Mouse (Mus musculus): ENCODE data around the gene Chka. TPM values are rescaled to one million over a fixed set of nuclear protein-coding genes. Genes with fewer than 3 reads are reported as not detected.

Chka gene
- total and polyA plus RNA-seq, 3 experiments: 7.6 to 13.0 (median 10.1) TPM

GRCm38 (mm10) chr19:3832851-3833353, 18.7 kb upstream of the Chka start:
- no peaks in the 10 kb centered on the region for H3K9me3 ChIP-seq (replicated peaks; ENCODE audit: low read length)
- TF ChIP-seq MAFK (IDR thresholded peaks at IDR 0.05; ENCODE audit: insufficient replicate concordance, low read length) (no peak), USF2 (conservative IDR thresholded peaks at IDR 0.05; ENCODE audit: low read depth, low read length) (no peak), NRF1 (IDR thresholded peaks at IDR 0.05; ENCODE audit: low read depth, low read length) (no peak), EP300 (IDR thresholded peaks at IDR 0.05; ENCODE audit: low read length) (no peak), CTCF (conservative IDR thresholded peaks at IDR 0.05 in 1 of 2, IDR thresholded peaks at IDR 0.05 in 1 of 2; ENCODE audit: low read depth in 2 of 2, low read length in 2 of 2) (no peak), TCF12 (IDR thresholded peaks at IDR 0.05; ENCODE audit: low read depth, low read length) (no peak), HCFC1 (IDR thresholded peaks at IDR 0.05; ENCODE audit: low read depth, low read length) (no peak), GABPA (IDR thresholded peaks at IDR 0.05; ENCODE audit: insufficient replicate concordance, low read depth, low read length) (no peak), ZNF384 (IDR thresholded peaks at IDR 0.05; ENCODE audit: low read depth, low read length) (no peak), MAZ (IDR thresholded peaks at IDR 0.05; ENCODE audit: low read depth, low read length) (no peak), JUN (IDR thresholded peaks at IDR 0.05; ENCODE audit: insufficient read depth, low read depth, low read length) (no peak), BHLHE40 (IDR thresholded peaks at IDR 0.05; ENCODE audit: low read depth, low read length) (no peak), ZMIZ1 (IDR thresholded peaks at IDR 0.05; ENCODE audit: low read depth, low read length) (no peak), CHD1 (IDR thresholded peaks at IDR 0.05; ENCODE audit: low read depth, low read length) (no peak), ZKSCAN1 (IDR thresholded peaks at IDR 0.05; ENCODE audit: borderline replicate concordance, low read depth, low read length) (no peak), MYC (IDR thresholded peaks at IDR 0.05; ENCODE audit: low read depth, low read length) (no peak), POLR2A (IDR thresholded peaks at IDR 0.05; ENCODE audit: low read depth, low read length) (no peak), MAX (IDR thresholded peaks at IDR 0.05; ENCODE audit: low read length) (no peak), RCOR1 (conservative IDR thresholded peaks at IDR 0.05; ENCODE audit: low read depth, low read length) (no peak)
- H3K27me3 ChIP-seq (replicated peaks): peaks cover 2% of the 10 kb centered on the region
- no peak for DNase-seq (ENCODE audit: extremely low read depth)
- H3K36me3 ChIP-seq (replicated peaks in 1 of 2; ENCODE audit: control insufficient read depth in 1 of 2, insufficient read depth in 1 of 2, low read length in 1 of 2): no peaks in the 10 kb centered on the region
- H3K9ac ChIP-seq (ENCODE audit: insufficient read depth, low read depth): no peak overlapping the region
- no peaks in the 10 kb centered on the region for H3K79me2 ChIP-seq (replicated peaks; ENCODE audit: control insufficient read depth, extremely low read depth, insufficient read depth, poor library complexity, severe bottlenecking)
- peaks cover 2 to 8% of the 10 kb centered on the region in 2 experiments; a peak in 2 of 4 replicates for H3K4me1 ChIP-seq (ENCODE audit: control insufficient read depth in 1 of 2, insufficient read depth in 2 of 2)
- no peak overlapping the region for H3K27ac ChIP-seq (ENCODE audit: insufficient read depth, low read depth)
- no peak overlapping the region for H3K4me2 ChIP-seq (ENCODE audit: insufficient read depth, low read depth, poor library complexity, severe bottlenecking)
- no peak overlapping the region for H3K4me3 ChIP-seq (replicated peaks in 1 of 3; ENCODE audit: low read depth in 2 of 3, low read length in 2 of 3, poor library complexity in 1 of 3)
- dilution Hi-C loops (cut with MboI; ENCODE audit: extremely low pct_ligation_motif_present, extremely low pct_unique_long_range_greater_than_20kb, low sequenced_read_pairs): no loop called here
- in situ Hi-C loops (cut with MboI; ENCODE audit: low pct_ligation_motif_present, low pct_unique_long_range_greater_than_20kb, low sequenced_read_pairs): no loop called here

- dilution Hi-C loops (cut with MboI; ENCODE audit: extremely low pct_ligation_motif_present, extremely low pct_unique_long_range_greater_than_20kb, low sequenced_read_pairs): no loop called here
- no peak overlapping the region for H3K27ac ChIP-seq (ENCODE audit: insufficient read depth, low read depth)
- no peak overlapping the region for H3K4me2 ChIP-seq (ENCODE audit: insufficient read depth, low read depth, poor library complexity, severe bottlenecking)
These were observed 17.3 kb upstream of the Chka start for GRCm38 (mm10) chr19:3834301-3834700.

More at GRCm38 (mm10) chr19:3834301-3834700, 17.3 kb upstream of the Chka start:
- no peaks in the 10 kb centered on the region for H3K9me3 ChIP-seq (replicated peaks; ENCODE audit: low read length)
- H3K4me1 ChIP-seq (ENCODE audit: control insufficient read depth in 1 of 2, insufficient read depth in 2 of 2): peaks cover 2 to 8% of the 10 kb centered on the region in 2 experiments; a peak in 2 of 4 replicates
- no peak overlapping the region for H3K4me3 ChIP-seq (replicated peaks in 1 of 3; ENCODE audit: low read depth in 2 of 3, low read length in 2 of 3, poor library complexity in 1 of 3)
- peaks cover 2% of the 10 kb centered on the region for H3K27me3 ChIP-seq (replicated peaks)
- H3K36me3 ChIP-seq (replicated peaks in 1 of 2; ENCODE audit: control insufficient read depth in 1 of 2, insufficient read depth in 1 of 2, low read length in 1 of 2): no peaks in the 10 kb centered on the region
- H3K9ac ChIP-seq (ENCODE audit: insufficient read depth, low read depth): no peak overlapping the region
- in situ Hi-C loops (cut with MboI; ENCODE audit: low pct_ligation_motif_present, low pct_unique_long_range_greater_than_20kb, low sequenced_read_pairs): no loop called here
- no peak for TF ChIP-seq MEF2A (IDR thresholded peaks at IDR 0.05; ENCODE audit: borderline replicate concordance, low read depth, low read length)
- TF ChIP-seq TCF12 (IDR thresholded peaks at IDR 0.05; ENCODE audit: low read depth, low read length): no peak
- TF ChIP-seq GABPA (IDR thresholded peaks at IDR 0.05; ENCODE audit: insufficient replicate concordance, low read depth, low read length): no peak
- TF ChIP-seq KAT2A (IDR thresholded peaks at IDR 0.05; ENCODE audit: insufficient replicate concordance, low read length): no peak
- no peak for TF ChIP-seq NRF1 (IDR thresholded peaks at IDR 0.05; ENCODE audit: low read depth, low read length)
- no peak for TF ChIP-seq RAD21 (IDR thresholded peaks at IDR 0.05; ENCODE audit: low read depth, low read length)
- TF ChIP-seq CTCF (conservative IDR thresholded peaks at IDR 0.05 in 1 of 2, IDR thresholded peaks at IDR 0.05 in 1 of 2; ENCODE audit: low read depth in 2 of 2, low read length in 2 of 2): no peak
- no peak for TF ChIP-seq NELFE (IDR thresholded peaks at IDR 0.05; ENCODE audit: low read depth, low read length)
- no peak for TF ChIP-seq MYC (IDR thresholded peaks at IDR 0.05; ENCODE audit: low read depth, low read length)
- TF ChIP-seq ZNF384 (IDR thresholded peaks at IDR 0.05; ENCODE audit: low read depth, low read length): no peak
- no peak for TF ChIP-seq CHD1 (IDR thresholded peaks at IDR 0.05; ENCODE audit: low read depth, low read length)
- TF ChIP-seq SMC3 (IDR thresholded peaks at IDR 0.05; ENCODE audit: low read depth, low read length): no peak
- no peak for TF ChIP-seq TBP (conservative IDR thresholded peaks at IDR 0.05; ENCODE audit: low read depth, low read length)
- TF ChIP-seq MAFK (IDR thresholded peaks at IDR 0.05; ENCODE audit: insufficient replicate concordance, low read length): no peak
- no peak for TF ChIP-seq ELF1 (IDR thresholded peaks at IDR 0.05; ENCODE audit: low read depth, low read length)
- TF ChIP-seq POLR2AphosphoS2 (IDR thresholded peaks at IDR 0.05; ENCODE audit: low read depth, low read length): no peak
- TF ChIP-seq UBTF (IDR thresholded peaks at IDR 0.05; ENCODE audit: low read depth, low read length): no peak
- no peak for TF ChIP-seq EP300 (IDR thresholded peaks at IDR 0.05; ENCODE audit: low read length)
- no peaks in the 10 kb centered on the region for H3K79me2 ChIP-seq (replicated peaks; ENCODE audit: control insufficient read depth, extremely low read depth, insufficient read depth, poor library complexity, severe bottlenecking)
- no peak for DNase-seq (ENCODE audit: extremely low read depth)
